Mouse (Mus musculus): ENCODE measurements around the gene Isoc2a.

DNA sequence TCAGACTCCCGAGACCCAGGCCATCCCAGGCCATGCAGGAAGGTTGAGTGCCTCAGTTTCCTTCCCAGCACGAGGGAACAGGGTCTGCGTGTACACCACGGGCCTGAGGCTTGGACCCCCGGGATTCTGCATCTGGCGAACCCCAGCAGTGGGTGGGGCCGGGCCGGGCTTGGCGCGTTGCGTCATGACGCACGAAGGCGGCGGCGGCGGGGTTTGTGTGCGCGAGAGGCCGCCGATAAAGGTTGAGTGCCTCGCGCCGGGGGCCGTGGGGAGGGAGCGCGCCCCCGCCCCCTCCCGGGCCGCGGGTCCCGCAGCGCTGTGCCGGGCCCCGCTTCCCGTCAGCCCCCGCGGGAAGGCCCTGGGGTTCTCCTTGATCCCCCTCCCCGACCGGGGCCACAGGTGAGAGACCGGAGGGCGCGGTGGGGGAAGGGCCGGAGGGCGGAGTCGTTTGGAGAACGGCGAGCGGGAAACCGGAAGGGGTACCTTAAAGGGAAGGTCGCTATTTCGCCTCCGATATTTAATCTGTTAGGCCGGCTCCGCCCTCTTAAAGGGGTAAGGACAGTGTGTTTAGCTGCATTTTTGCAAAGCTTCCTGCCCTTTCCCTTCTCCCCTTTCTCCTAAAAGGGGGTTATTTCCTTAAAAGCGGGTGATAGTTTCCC lies 38.2 kb downstream of the Isoc2a start, which contains the start of gene Zfp628:
- TF ChIP-seq HCFC1 (IDR thresholded peaks at IDR 0.05; ENCODE audit: borderline replicate concordance, insufficient read depth, low read length) (peak; percentile 65; the same call in 1 of the 2 replicates), CHD2 (IDR thresholded peaks at IDR 0.05; ENCODE audit: low read depth, low read length) (0 out of 2 replicates have a peak, but pooled peaks have one; percentile 9)

Data from ES-E14 (cell line).